Mouse (Mus musculus) cerebellum, adult 2 months (tissue): ENCODE data around the gene Dip2c.

Experiments
- CTCF ChIP-seq: fragments of 200-500 bp; IDR thresholded peaks from 2 replicates; pipeline ENCODE4 v1.5.1; 2011; ENCODE audit warnings: low read depth, mild to moderate bottlenecking, control low read depth, low read length, moderate library complexity, borderline replicate concordance; ENCODE audit not compliant: insufficient read depth
- POLR2A ChIP-seq: fragments of 200-500 bp; IDR thresholded peaks from 2 replicates; pipeline ENCODE4 v1.6.1; 2011; ENCODE audit warnings: low read length, control low read depth, borderline replicate concordance; ENCODE audit not compliant: insufficient read depth

DNA sequence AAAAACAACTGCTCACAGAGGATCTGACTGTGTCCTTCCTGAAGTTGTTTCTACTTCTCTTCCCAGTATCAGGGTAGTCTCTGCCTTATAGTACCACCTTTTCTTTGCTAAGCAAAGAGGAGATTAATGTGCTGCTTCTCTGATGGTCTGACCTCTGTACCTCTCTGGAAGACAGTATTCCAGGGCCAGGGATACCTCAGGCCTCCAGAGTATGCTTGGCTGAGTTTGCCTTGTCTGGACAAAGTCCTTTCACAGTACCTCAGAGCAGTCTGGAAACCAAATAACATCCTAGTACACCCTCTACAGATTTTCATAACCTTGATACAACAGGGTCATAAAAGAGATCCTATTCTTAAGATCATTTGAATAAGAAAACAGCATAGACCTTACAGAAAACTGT is 305.5 kb downstream of the Dip2c start:
- TF ChIP-seq POLR2A: no peak
- TF ChIP-seq CTCF: no peak
